Mouse (Mus musculus) activated CD4-positive, CD25-positive, alpha-beta regulatory T cell, adult 4 months (primary cell): ENCODE data around the gene Ints4. TPM values are rescaled to one million over a fixed set of nuclear protein-coding genes. Genes with fewer than 3 reads are reported as not detected.

Experiments used
- ATAC-seq: one replicate; pipeline ENCODE4 v1.8.0; 2017
- polyA plus RNA-seq, 2 experiments: library from polyadenylated mRNA; unstranded; fragments of 100-300 nt; shearing (Covaris generic); gene quantifications; one replicate each; pipeline ENCODE4 v1.2.1; 2017

Ints4 gene
- polyA plus RNA-seq, 2 experiments from 2014 or later, result 37.5 to 45.5 TPM

- no peak for ATAC-seq
Observed at GRCm38 (mm10) chr7:97546462-97546861, 65.7 kb downstream of the Ints4 start.

- no peak for ATAC-seq
Observed at GRCm38 (mm10) chr7:97549301-97549700, 68.5 kb downstream of the Ints4 start.

GRCm38 (mm10) chr7:97550673-97551072 lies 69.9 kb downstream of the Ints4 start:
- ATAC-seq, result no peak

- ATAC-seq, result no peak
Observed at GRCm38 (mm10) chr7:97563576-97563975, 82.8 kb downstream of the Ints4 start.

- no peak for ATAC-seq
Observed at GRCm38 (mm10) chr7:97569372-97569771, 88.6 kb downstream of the Ints4 start.

- no peak for ATAC-seq
Observed at GRCm38 (mm10) chr7:97570389-97570788, 89.6 kb downstream of the Ints4 start.

GRCm38 (mm10) chr7:97578361-97579066 lies 97.8 kb downstream of the Ints4 start:
- no peak for ATAC-seq

GRCm38 (mm10) chr7:97579067-97579975 lies 98.6 kb downstream of the Ints4 start, which contains the start of the genes Aamdc and Rsf1:
TSS of gene Aamdc (minus strand) at chr7:97579497.
TSS of gene Rsf1 (plus strand) at chr7:97579889.
- ATAC-seq, result peak; percentile 74

- peak; percentile 10 for ATAC-seq
Observed at GRCm38 (mm10) chr7:97579976-97580842, 99.5 kb downstream of the Ints4 start.

GRCm38 (mm10) chr7:97580843-97581214 lies 100.1 kb downstream of the Ints4 start:
- ATAC-seq, result peak; percentile 74

- ATAC-seq, result no peak
Observed at GRCm38 (mm10) chr7:97588506-97588905, 107.8 kb downstream of the Ints4 start.

GRCm38 (mm10) chr7:97590488-97590887 lies 109.7 kb downstream of the Ints4 start:
- ATAC-seq, result no peak

Other genes with a start within 250 kb of the Ints4 start
- 1 to 10 TPM; 1.0 to 1.5 TPM for gene Usp35, start 148.9 kb upstream of the Ints4 start, polyA plus RNA-seq
- under 1 TPM; 0.25 to 0.66 TPM for gene Kctd21, start 148.6 kb upstream of the Ints4 start, polyA plus RNA-seq
- 10 to 100 TPM; 16.4 to 22.7 TPM for gene Alg8, start 109.3 kb upstream of the Ints4 start, polyA plus RNA-seq
- 100 to 1,000 TPM; 212 to 215 TPM for gene Ndufc2, start 81.0 kb upstream of the Ints4 start, polyA plus RNA-seq
- not detected for gene Thrsp, start 63.2 kb upstream of the Ints4 start, polyA plus RNA-seq
- 1 to 10 TPM in 1 of 2 experiments, under 1 TPM in 1; 0.66 to 1.1 TPM for gene Kctd14, start 29.6 kb upstream of the Ints4 start, polyA plus RNA-seq
- gene Aamdc, start 98.5 kb downstream of the Ints4 start, polyA plus RNA-seq, result 10 to 100 TPM; 42.2 to 46.9 TPM
- 10 to 100 TPM; 27.1 to 27.3 TPM for gene Rsf1, start 98.9 kb downstream of the Ints4 start, polyA plus RNA-seq
- 100 to 1,000 TPM in 1 of 2 experiments, 10 to 100 TPM in 1; 95.1 to 104 TPM for gene Clns1a, start 215.7 kb downstream of the Ints4 start, polyA plus RNA-seq